Mouse (Mus musculus): ENCODE results near the gene Coq9. TPM values are rescaled to one million over a fixed set of nuclear protein-coding genes. Genes with fewer than 3 reads are reported as not detected.

Coq9 gene
- total and polyA plus RNA-seq, 2 experiments from 2014 or later: 52.6 to 87.3 TPM

- no peak for DNase-seq
- Histone ChIP-seq H3K36me3 (ENCODE audit: insufficient read depth) (no peaks in the 10 kb centered on the region), H3K9ac (no peak overlapping the region), H3K4me1 (ENCODE audit: insufficient read depth) (no peaks in the 10 kb centered on the region), H3K27ac (ENCODE audit: low read depth, low read length) (no peak overlapping the region), H3K4me3 (ENCODE audit: low read depth, low read length) (no peak overlapping the region), H3K4me2 (ENCODE audit: low read depth) (no peak overlapping the region), H3K27me3 (ENCODE audit: insufficient read depth, low read length) (no peaks in the 10 kb centered on the region), H3K9me3 (ENCODE audit: low read length) (no peaks in the 10 kb centered on the region)
- WGBS: 39% methylated on average over 6 of the region's 6 CpGs
- no peak for TF ChIP-seq CTCF (IDR thresholded peaks at IDR 0.05; ENCODE audit: low read depth)
- ATAC-seq: no peak
Observed at GRCm38 (mm10) chr8:94900617-94901016, 62.5 kb downstream of the Coq9 start.

DNA sequence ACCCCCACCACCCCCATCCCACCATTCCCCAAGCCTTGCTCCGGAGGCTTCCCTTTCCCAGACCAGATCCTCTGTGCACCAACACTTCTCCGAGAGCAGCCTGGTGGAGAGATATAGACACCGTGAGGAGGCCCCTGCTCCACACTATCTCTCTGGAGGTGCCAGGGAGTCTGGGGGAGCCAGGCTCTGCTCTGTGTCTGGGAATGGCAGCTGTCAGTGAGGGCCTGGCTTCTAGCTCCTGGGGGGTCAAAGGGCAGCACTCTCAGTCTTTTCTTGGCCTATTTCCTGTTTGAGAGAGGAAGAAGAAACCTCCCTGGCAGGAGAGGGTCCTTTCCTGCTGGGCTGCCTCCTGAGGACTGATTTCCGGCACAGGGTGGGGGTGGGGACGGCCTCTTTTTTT lies 62.9 kb downstream of the Coq9 start:
- WGBS: 42% methylated on average over 5 of the region's 5 CpGs
- DNase-seq (no peak), ATAC-seq (no peak)
- Histone ChIP-seq H3K36me3 (ENCODE audit: insufficient read depth) (0 out of 2 replicates have a peak, but pooled peaks cover 3% of the 10 kb centered on the region), H3K27me3 (ENCODE audit: insufficient read depth, low read length) (no peaks in the 10 kb centered on the region), H3K9me3 (ENCODE audit: low read length) (no peaks in the 10 kb centered on the region), H3K4me2 (ENCODE audit: low read depth) (no peak overlapping the region), H3K4me3 (ENCODE audit: low read depth, low read length) (no peak overlapping the region), H3K4me1 (ENCODE audit: insufficient read depth) (no peaks in the 10 kb centered on the region), H3K9ac (no peak overlapping the region), H3K27ac (ENCODE audit: low read depth, low read length) (no peak overlapping the region)
- TF ChIP-seq CTCF (IDR thresholded peaks at IDR 0.05; ENCODE audit: low read depth): no peak

GRCm38 (mm10) chr8:94903709-94904108 lies 65.6 kb downstream of the Coq9 start:
- no peak overlapping the region for H3K27ac ChIP-seq (ENCODE audit: low read depth, low read length)
- WGBS: 73% methylated on average over 12 of the region's 12 CpGs
- H3K36me3 ChIP-seq (ENCODE audit: insufficient read depth): 0 out of 2 replicates have a peak, but pooled peaks cover 3% of the 10 kb centered on the region
- TF ChIP-seq CTCF (IDR thresholded peaks at IDR 0.05; ENCODE audit: low read depth): no peak
- ATAC-seq (no peak), DNase-seq (no peak)
- no peak overlapping the region for H3K4me2 ChIP-seq (ENCODE audit: low read depth)
- no peak overlapping the region for H3K9ac ChIP-seq
- no peak overlapping the region for H3K4me3 ChIP-seq (ENCODE audit: low read depth, low read length)
- no peaks in the 10 kb centered on the region for H3K4me1 ChIP-seq (ENCODE audit: insufficient read depth)
- no peaks in the 10 kb centered on the region for H3K9me3 ChIP-seq (ENCODE audit: low read length)
- H3K27me3 ChIP-seq (ENCODE audit: insufficient read depth, low read length): no peaks in the 10 kb centered on the region

Other genes with a start within 250 kb of the Coq9 start
- 53.5 and 55.8 TPM in 2 replicates for gene Rspry1, start 236.4 kb upstream of the Coq9 start, total RNA-seq (2014; rRNA removed)
- 26.2 and 32.0 TPM in 2 replicates for gene Rspry1, start 236.4 kb upstream of the Coq9 start, polyA plus RNA-seq (2015; fragmentation: Nextera tagmentation; extraction: Ambion mirVana)
- 44.5 and 51.4 TPM in 2 replicates for gene Fam192a, start 236.3 kb upstream of the Coq9 start, total RNA-seq (2014; rRNA removed)
- gene Fam192a, start 236.3 kb upstream of the Coq9 start, polyA plus RNA-seq (2015; fragmentation: Nextera tagmentation; extraction: Ambion mirVana): 71.5 and 79.9 TPM in 2 replicates
- 112 and 136 TPM in 2 replicates for gene Arl2bp, start 171.7 kb upstream of the Coq9 start, total RNA-seq (2014; rRNA removed)
- 154 and 183 TPM in 2 replicates for gene Arl2bp, start 171.7 kb upstream of the Coq9 start, polyA plus RNA-seq (2015; fragmentation: Nextera tagmentation; extraction: Ambion mirVana)
- 4.6 and 11.6 TPM in 2 replicates for gene Pllp, start 142.0 kb upstream of the Coq9 start, total RNA-seq (2014; rRNA removed)
- 6.8 and 8.6 TPM in 2 replicates for gene Pllp, start 142.0 kb upstream of the Coq9 start, polyA plus RNA-seq (2015; fragmentation: Nextera tagmentation; extraction: Ambion mirVana)
- not detected in 2 replicates for gene Ccl22, start 92.7 kb upstream of the Coq9 start, total RNA-seq (2014; rRNA removed)
- gene Ccl22, start 92.7 kb upstream of the Coq9 start, polyA plus RNA-seq (2015; fragmentation: Nextera tagmentation; extraction: Ambion mirVana): 0.15 TPM in 1 of 2 replicates, not detected in the other
- 61.5 and 68.7 TPM in 2 replicates for gene Cx3cl1, start 66.3 kb upstream of the Coq9 start, total RNA-seq (2014; rRNA removed)
- gene Cx3cl1, start 66.3 kb upstream of the Coq9 start, polyA plus RNA-seq (2015; fragmentation: Nextera tagmentation; extraction: Ambion mirVana): 61.8 and 80.0 TPM in 2 replicates
- not detected in 2 replicates for gene Ccl17, start 27.9 kb upstream of the Coq9 start, total RNA-seq (2014; rRNA removed)
- gene Ccl17, start 27.9 kb upstream of the Coq9 start, polyA plus RNA-seq (2015; fragmentation: Nextera tagmentation; extraction: Ambion mirVana): 4.7 and 5.0 TPM in 2 replicates
- gene Ciapin1, start within 50 bp of the Coq9 start, total RNA-seq (2014; rRNA removed): 50.1 and 51.1 TPM in 2 replicates
- gene Ciapin1, start within 50 bp of the Coq9 start, polyA plus RNA-seq (2015; fragmentation: Nextera tagmentation; extraction: Ambion mirVana): 108 and 120 TPM in 2 replicates
- gene Polr2c, start 19.1 kb downstream of the Coq9 start, total RNA-seq (2014; rRNA removed): 59.5 and 82.7 TPM in 2 replicates
- 101 and 119 TPM in 2 replicates for gene Polr2c, start 19.1 kb downstream of the Coq9 start, polyA plus RNA-seq (2015; fragmentation: Nextera tagmentation; extraction: Ambion mirVana)
- gene Dok4, start 38.0 kb downstream of the Coq9 start, total RNA-seq (2014; rRNA removed): 123 and 171 TPM in 2 replicates
- gene Dok4, start 38.0 kb downstream of the Coq9 start, polyA plus RNA-seq (2015; fragmentation: Nextera tagmentation; extraction: Ambion mirVana): 97.5 and 117 TPM in 2 replicates
- 6.8 and 8.1 TPM in 2 replicates for gene Ccdc102a, start 79.8 kb downstream of the Coq9 start, total RNA-seq (2014; rRNA removed)
- 4.4 and 4.8 TPM in 2 replicates for gene Ccdc102a, start 79.8 kb downstream of the Coq9 start, polyA plus RNA-seq (2015; fragmentation: Nextera tagmentation; extraction: Ambion mirVana)
- 0.10 TPM in 1 of 2 replicates, not detected in the other for gene Adgrg5, start 85.4 kb downstream of the Coq9 start, total RNA-seq (2014; rRNA removed)
- gene Adgrg5, start 85.4 kb downstream of the Coq9 start, polyA plus RNA-seq (2015; fragmentation: Nextera tagmentation; extraction: Ambion mirVana): 0.06 and 0.12 TPM in 2 replicates
- 107 and 188 TPM in 2 replicates for gene Adgrg1, start 136.4 kb downstream of the Coq9 start, total RNA-seq (2014; rRNA removed)
- gene Adgrg1, start 136.4 kb downstream of the Coq9 start, polyA plus RNA-seq (2015; fragmentation: Nextera tagmentation; extraction: Ambion mirVana): 79.8 and 101 TPM in 2 replicates
- 0.67 and 1.2 TPM in 2 replicates for gene Adgrg3, start 179.4 kb downstream of the Coq9 start, total RNA-seq (2014; rRNA removed)
- 0.47 and 0.69 TPM in 2 replicates for gene Adgrg3, start 179.4 kb downstream of the Coq9 start, polyA plus RNA-seq (2015; fragmentation: Nextera tagmentation; extraction: Ambion mirVana)
- gene Drc7, start 216.8 kb downstream of the Coq9 start, total RNA-seq (2014; rRNA removed): 1.9 and 4.4 TPM in 2 replicates
- 2.1 and 3.7 TPM in 2 replicates for gene Drc7, start 216.8 kb downstream of the Coq9 start, polyA plus RNA-seq (2015; fragmentation: Nextera tagmentation; extraction: Ambion mirVana)
- gene Katnb1, start 242.9 kb downstream of the Coq9 start, total RNA-seq (2014; rRNA removed): 43.9 and 50.6 TPM in 2 replicates
- 44.7 and 49.5 TPM in 2 replicates for gene Katnb1, start 242.9 kb downstream of the Coq9 start, polyA plus RNA-seq (2015; fragmentation: Nextera tagmentation; extraction: Ambion mirVana)